Mouse (Mus musculus) embryonic facial prominence, embryonic 10.5 days (tissue): ENCODE results near the gene Olfr380. TPM values are rescaled to one million over a fixed set of nuclear protein-coding genes. Genes with fewer than 3 reads are reported as not detected.

ENCODE experiments used
- DNase-seq: peaks from one replicate; pipeline ENCODE4 v3.0.0-alpha.2; 2017; ENCODE audit warnings: low spot score
- H3K27ac ChIP-seq: fragments of 300-500 bp; sonication (generic); replicated peaks from 2 replicates; pipeline ENCODE4 v1.5.1; 2016; ENCODE audit warnings: mild to moderate bottlenecking
- H3K27me3 ChIP-seq: fragments of 300-500 bp; sonication (generic); replicated peaks from 2 replicates; pipeline ENCODE4 v1.6.1; 2016; ENCODE audit warnings: low read depth, mild to moderate bottlenecking; ENCODE audit not compliant: poor library complexity, severe bottlenecking
- H3K36me3 ChIP-seq: fragments of 300-500 bp; sonication (generic); replicated peaks from 2 replicates; pipeline ENCODE4 v1.6.1; 2016; ENCODE audit warnings: mild to moderate bottlenecking, moderate library complexity
- H3K4me1 ChIP-seq: fragments of 300-500 bp; sonication (generic); 2 replicates; pipeline ENCODE4 v1.6.1; 2016
- H3K4me3 ChIP-seq: fragments of 300-500 bp; sonication (generic); 2 replicates; pipeline ENCODE4 v1.5.1; 2016; ENCODE audit warnings: mild to moderate bottlenecking, moderate library complexity
- H3K9me3 ChIP-seq: fragments of 300-500 bp; sonication (generic); 2 replicates; pipeline ENCODE4 v1.6.1; 2016; ENCODE audit warnings: mild to moderate bottlenecking
- WGBS: fragments of 180-500 bp; shearing (Covaris S2); methylation state at CpG from one replicate; pipeline ENCODE4 v1.1.7; 2016; 5-methylcytosine and 5-hydroxymethylcytosine counted together
- polyA plus RNA-seq: library from polyadenylated mRNA; unstranded; fragments of >200 nt; fragmentation: Nextera tagmentation; extraction: Ambion mirVana; gene quantifications from 2 replicates; pipeline ENCODE4 v1.2.1, GENCODE M21; 2016

The Olfr380 gene
- polyA plus RNA-seq: not detected in 2 replicates

DNA sequence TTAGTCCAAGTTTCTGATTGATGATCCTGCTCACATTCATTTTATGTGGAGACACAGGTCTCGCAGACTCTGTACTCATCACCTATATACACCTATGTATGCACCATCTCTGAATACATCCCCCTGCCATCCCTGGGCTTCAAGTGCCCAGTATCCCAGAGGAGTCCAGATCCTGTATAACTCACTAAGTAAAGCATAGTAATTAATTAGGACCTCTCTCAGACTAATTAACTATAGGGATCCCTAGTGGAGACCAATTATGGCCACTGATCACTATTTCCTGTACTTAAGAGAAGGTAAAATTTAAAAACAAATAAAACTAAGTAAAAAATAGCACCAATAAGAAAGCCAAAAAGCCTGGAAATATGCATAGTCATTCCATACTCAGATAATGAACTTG lies at the start of gene Olfr380:
TSS of gene Olfr380 (minus strand) at position 101 of the 400 bp plus-strand sequence.
- no peaks in the 10 kb centered on the region for H3K27me3 ChIP-seq
- no peak for DNase-seq
- no peaks in the 10 kb centered on the region for H3K4me1 ChIP-seq
- no peak within 1 kb of the TSS for H3K27ac ChIP-seq
- no peaks in the 10 kb centered on the region for H3K36me3 ChIP-seq
- peaks cover 13% of the 10 kb centered on the region; the same call in 1 of the 2 replicates for H3K9me3 ChIP-seq
- WGBS: 87% methylated on average over 1 of the region's 1 CpGs
- H3K4me3 ChIP-seq: no peak within 1 kb of the TSS

DNA sequence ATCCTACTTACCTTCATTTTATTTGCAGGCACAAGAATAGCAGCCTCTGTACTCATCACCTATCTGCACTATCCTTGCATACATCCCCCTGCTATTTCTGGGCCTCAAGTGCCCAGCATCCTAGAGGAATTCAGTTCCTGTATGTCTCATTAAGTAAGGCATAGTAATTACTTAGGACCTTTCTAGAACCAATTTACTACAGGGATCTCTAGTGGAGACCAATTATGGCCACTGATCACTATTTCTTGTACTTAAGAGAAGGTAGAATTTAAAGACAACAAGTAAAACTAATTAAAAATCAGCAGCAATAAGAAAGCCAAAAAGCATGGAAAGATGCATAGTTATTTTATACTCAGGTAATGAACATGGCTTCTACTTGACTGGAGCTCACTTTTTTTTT lies 34.2 kb upstream of the Olfr380 start, which contains the start of gene Olfr381:
TSS of gene Olfr381 (minus strand) at position 101 of the 400 bp plus-strand sequence.
- no peak for DNase-seq
- Histone ChIP-seq H3K4me1 (no peaks in the 10 kb centered on the region), H3K36me3 (no peaks in the 10 kb centered on the region), H3K27me3 (no peaks in the 10 kb centered on the region), H3K27ac (no peak within 1 kb of the TSS), H3K9me3 (0 out of 2 replicates have a peak, but pooled peaks cover 2% of the 10 kb centered on the region), H3K4me3 (no peak within 1 kb of the TSS)

DNA sequence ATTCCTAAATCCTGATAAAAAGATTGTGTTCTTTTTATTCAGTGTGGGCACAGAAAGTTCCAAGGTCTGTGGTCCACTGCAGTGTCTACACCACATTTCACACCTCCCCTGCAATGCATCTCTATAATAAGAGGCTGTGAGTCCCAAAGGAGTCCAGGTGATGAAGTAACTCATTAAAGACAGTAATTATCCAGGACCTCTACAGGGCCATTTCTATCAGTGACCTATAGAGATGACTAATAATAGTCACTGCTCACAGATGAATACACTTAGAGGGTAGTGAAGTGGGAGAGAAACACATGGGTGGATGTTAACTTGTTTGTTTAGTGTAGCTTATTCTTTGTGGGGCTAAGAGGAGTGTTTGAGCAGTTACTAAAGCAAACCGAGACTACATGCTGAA lies 28.9 kb downstream of the Olfr380 start, which contains the start of gene Olfr378:
TSS of gene Olfr378 (minus strand) at position 101 of the 400 bp plus-strand sequence.
- Histone ChIP-seq H3K4me1 (no peaks in the 10 kb centered on the region), H3K27ac (no peak within 1 kb of the TSS), H3K9me3 (peaks cover 14% of the 10 kb centered on the region; the same call in 1 of the 2 replicates), H3K27me3 (no peaks in the 10 kb centered on the region), H3K36me3 (no peaks in the 10 kb centered on the region), H3K4me3 (no peak within 1 kb of the TSS)
- DNase-seq: no peak
- WGBS: 92% methylated on average over 1 of the region's 1 CpGs

Other genes with a start within 250 kb of the Olfr380 start
- gene Trpv1, start 223.2 kb downstream of the Olfr380 start, polyA plus RNA-seq: 0.10 TPM in 1 of 2 replicates, not detected in the other
- gene Trpv3, start 190.1 kb downstream of the Olfr380 start, polyA plus RNA-seq: 0.04 TPM in 1 of 2 replicates, not detected in the other
- gene Aspa, start 127.9 kb downstream of the Olfr380 start, polyA plus RNA-seq: 0.10 and 0.39 TPM in 2 replicates
- not detected in 2 replicates for gene Gm49340, start 127.8 kb downstream of the Olfr380 start, polyA plus RNA-seq
- gene Spata22, start 127.8 kb downstream of the Olfr380 start, polyA plus RNA-seq: not detected in 2 replicates
- not detected in 2 replicates for gene Olfr20, start 106.7 kb downstream of the Olfr380 start, polyA plus RNA-seq
- not detected in 2 replicates for gene Olfr376, start 86.3 kb downstream of the Olfr380 start, polyA plus RNA-seq
- not detected in 2 replicates for gene Olfr1, start 57.9 kb downstream of the Olfr380 start, polyA plus RNA-seq
- not detected in 2 replicates for gene Olfr378, start 29.0 kb downstream of the Olfr380 start, polyA plus RNA-seq
- not detected in 2 replicates for gene Olfr381, start 34.1 kb upstream of the Olfr380 start, polyA plus RNA-seq
- not detected in 2 replicates for gene Olfr382, start 59.7 kb upstream of the Olfr380 start, polyA plus RNA-seq
- not detected in 2 replicates for gene Olfr385, start 135.5 kb upstream of the Olfr380 start, polyA plus RNA-seq
- gene Olfr384, start 141.1 kb upstream of the Olfr380 start, polyA plus RNA-seq: not detected in 2 replicates
- not detected in 2 replicates for gene Zfp735, start 231.3 kb upstream of the Olfr380 start, polyA plus RNA-seq